Mouse (Mus musculus): ENCODE results near the gene Kpna3.

The Kpna3 gene

GRCm38 (mm10) chr14:61439661-61440559 is at the start of gene Kpna3:
TSS of gene Kpna3 (minus strand) at chr14:61439874.
- DNase-seq (ENCODE audit: low read depth, low spot score), result peak; percentile 99

- DNase-seq (ENCODE audit: low read depth, low spot score), result no peak
These were observed 20.7 kb upstream of the Kpna3 start for GRCm38 (mm10) chr14:61460365-61460764.

DNA sequence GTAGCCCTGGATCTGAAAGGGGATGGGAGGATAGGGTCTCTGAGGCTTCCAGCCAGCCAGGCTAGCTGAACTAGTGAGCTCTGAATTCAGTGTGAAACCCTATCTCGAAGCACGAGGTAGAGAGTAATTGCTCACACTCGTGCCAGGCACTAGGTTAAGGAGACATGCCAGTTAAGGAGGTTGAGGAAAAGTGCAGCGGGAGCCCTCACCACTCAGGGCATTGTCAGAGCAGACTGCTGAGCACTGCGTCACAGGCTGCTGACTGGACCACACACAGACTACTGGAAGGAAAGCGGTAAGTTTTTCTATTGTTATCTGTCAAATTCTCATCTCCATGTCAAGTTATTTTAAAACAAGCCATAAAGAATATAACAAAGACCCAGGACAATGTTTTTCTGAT is 17.8 kb upstream of the Kpna3 start:
- no peak for DNase-seq (ENCODE audit: low read depth, low spot score)

GRCm38 (mm10) chr14:61455571-61455970 is 15.9 kb upstream of the Kpna3 start:
- no peak for DNase-seq (ENCODE audit: low read depth, low spot score)

GRCm38 (mm10) chr14:61453032-61453431 is 13.4 kb upstream of the Kpna3 start:
- DNase-seq (ENCODE audit: low read depth, low spot score), result no peak

DNA sequence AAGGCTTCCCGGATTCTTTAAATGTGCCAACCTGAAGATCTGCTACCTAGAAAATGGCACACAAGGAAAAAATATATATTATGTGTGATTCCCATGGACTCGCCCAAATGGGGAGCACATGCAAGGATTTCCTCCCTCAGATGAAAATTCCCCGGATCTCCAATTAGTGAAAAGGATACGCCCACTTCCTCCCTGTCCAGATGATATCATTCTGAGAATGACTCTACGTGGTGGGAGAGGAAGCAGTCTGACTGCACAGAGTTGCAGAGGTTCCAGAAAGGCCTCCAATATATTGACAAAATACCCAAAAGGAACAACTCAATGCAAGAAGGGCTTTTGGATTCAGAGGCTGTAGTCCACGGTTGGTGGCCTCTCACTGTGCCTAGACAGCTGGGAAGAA is 12.8 kb upstream of the Kpna3 start:
- DNase-seq (ENCODE audit: low read depth, low spot score), result no peak

GRCm38 (mm10) chr14:61447775-61448174 is 8.1 kb upstream of the Kpna3 start:
- DNase-seq (ENCODE audit: low read depth, low spot score), result no peak

DNA sequence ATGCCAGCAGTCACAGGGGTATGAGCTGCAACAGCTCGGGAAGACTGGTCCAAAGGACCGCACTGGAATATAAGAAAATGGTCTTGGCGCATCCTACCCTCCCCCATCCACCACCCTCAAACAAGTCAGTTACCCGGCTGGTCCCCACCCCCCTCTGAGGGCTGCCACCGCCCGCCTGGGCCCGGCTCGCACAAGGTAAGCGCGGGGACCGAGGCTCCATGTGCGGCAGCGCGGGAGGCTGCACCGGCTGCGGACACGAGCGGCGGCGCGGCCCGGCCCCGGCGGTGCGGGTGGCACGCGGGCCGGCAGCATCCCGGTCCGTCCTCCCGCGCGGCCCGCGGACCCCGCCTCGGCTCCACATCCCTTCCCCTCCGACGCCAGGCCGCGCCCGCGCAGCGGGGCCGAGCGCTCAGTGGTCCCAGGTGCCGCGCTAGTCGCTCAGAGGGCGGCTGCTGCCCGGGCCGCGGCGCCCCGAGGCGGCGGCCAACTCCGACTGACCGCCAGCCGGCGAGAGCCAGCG is 473 bp downstream of the Kpna3 start:
- DNase-seq (ENCODE audit: low read depth, low spot score), result peak; percentile 66

DNA sequence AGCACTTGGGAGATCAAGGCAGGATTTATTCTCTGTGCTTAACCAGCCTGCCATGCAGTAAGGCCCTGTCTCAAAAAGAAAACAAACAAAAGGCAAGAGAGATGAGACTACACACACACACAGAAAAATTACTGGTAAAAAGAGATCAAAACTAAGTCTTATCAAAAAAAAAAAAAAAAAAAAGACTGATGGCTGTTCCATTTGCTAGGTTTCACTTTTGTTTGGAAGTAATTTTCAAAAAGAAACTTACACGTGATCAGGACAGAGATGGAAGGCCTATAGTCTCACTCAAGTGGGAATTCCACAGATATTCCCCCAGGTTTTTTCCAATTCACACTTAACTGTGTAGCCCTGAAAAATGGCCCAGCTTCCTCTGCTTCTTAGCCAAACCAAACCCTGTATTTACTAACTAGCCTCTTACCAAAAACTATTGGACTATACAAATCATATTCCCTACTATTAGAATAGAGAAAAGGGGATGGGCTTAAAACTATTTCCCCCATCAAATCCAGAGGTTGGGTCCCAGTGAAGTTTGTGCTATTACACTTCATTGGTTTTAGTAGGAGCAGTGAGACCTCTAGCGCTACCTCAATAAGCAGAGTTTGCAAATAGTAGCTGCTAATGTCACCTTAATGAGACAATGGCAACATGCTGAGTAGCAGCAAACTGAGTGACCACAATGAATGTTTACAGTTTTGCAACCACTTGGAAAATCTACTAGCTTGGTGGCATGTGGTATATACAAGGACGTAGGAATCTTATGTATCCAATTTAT is 1.3 kb downstream of the Kpna3 start:
- DNase-seq (ENCODE audit: low read depth, low spot score), result peak; percentile 69

- no peak for DNase-seq (ENCODE audit: low read depth, low spot score)
These were observed 2.8 kb downstream of the Kpna3 start for GRCm38 (mm10) chr14:61436866-61437265.

GRCm38 (mm10) chr14:61428126-61428787 is 11.4 kb downstream of the Kpna3 start:
- DNase-seq (ENCODE audit: low read depth, low spot score), result peak; percentile 39

DNA sequence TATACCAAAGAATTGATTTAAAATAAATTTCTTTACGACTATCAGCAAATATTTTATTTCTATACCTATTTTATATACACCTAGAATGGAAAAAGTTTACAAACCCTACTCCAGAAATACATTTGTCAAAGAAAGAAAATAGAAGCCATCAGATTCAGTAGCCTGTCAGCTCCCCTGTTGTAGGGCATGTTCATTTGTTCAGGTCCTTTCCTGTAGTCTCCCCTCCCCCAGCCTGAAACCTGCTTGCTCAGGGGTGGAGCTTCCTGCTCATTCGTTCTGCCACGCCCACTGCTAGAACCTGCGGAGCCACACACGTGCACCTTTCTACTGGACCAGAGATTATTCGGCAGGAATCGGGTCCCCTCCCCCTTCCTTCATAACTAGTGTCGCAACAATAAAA is 12.6 kb downstream of the Kpna3 start:
- DNase-seq (ENCODE audit: low read depth, low spot score), result peak; percentile 45

GRCm38 (mm10) chr14:61425080-61425665 is 14.5 kb downstream of the Kpna3 start:
- no peak for DNase-seq (ENCODE audit: low read depth, low spot score)

DNA sequence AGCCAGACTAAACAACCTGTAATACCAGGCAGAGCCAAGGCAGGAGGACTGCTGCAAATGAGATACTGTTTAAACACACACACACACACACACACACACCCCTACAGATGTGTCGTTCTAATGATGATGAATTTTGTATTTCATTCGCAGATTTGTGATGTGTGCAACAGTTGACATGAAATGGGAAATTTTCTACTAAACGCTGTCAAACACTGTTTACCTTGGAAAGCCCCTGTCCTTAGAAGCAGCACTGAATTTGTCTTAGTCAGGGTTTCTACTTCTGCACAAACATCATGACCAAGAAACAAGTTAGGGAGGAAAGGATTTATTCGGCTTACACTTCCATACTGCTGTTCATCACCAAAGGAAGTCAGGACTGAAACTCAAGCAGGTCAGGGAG is 24.0 kb downstream of the Kpna3 start:
- DNase-seq (ENCODE audit: low read depth, low spot score), result peak; percentile 19

DNA sequence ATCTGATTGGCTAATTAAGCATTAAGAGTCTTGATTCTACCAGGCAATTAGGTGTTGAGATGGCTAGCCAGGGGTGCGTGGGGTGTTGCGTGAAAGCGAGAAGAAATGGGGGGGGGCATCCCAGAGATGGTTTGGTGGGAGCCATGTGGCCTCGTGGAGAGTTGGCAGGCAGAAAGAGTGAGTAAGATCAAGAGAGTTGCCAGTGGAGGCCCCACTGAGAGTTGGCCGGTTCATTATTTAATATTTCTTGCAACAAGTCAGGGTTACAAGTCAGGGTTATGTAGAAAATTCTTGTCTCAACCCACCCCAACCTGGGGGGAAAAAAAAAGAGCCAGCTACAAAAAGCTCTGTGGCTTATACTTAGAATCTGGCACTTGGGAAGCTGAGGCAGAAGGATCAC is 24.4 kb downstream of the Kpna3 start:
- no peak for DNase-seq (ENCODE audit: low read depth, low spot score)

DNA sequence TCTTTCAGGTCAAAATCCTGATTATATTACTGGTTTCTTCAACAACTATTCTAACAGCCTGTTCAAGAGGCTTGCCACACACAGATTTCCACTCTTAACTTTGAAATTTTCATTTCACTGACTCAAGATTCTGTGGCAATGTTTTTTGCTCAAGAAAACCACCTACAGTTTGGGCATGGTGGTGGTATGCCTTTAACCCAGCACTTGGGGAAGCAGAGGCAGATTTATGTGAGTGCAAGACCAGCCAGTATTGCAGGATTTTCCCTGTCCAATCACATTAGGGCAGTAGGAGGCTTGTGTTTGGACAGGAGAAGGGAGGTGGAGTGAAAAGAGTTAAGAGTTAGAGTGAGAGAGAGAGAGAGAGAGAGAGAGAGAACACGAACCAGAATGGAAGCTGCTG is 24.9 kb downstream of the Kpna3 start:
- no peak for DNase-seq (ENCODE audit: low read depth, low spot score)

DNA sequence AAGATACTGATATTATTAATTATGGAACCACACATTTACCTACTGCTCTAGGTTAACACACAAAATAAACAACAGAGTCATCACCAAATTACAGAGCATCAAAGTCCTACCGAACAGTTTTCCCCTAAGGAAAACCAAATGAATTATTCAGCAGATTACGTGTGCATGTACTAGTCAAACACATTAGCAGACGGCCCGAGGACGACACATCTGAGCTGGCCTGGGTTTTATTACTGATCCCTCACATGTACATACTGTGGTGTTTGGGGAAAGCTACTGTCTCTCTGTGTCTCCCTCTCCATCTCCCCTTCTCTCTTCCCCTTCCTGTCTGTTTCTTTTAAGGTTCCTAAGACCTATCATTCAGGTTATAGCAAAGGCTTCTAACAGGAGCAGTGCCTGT is 25.5 kb downstream of the Kpna3 start:
- no peak for DNase-seq (ENCODE audit: low read depth, low spot score)

GRCm38 (mm10) chr14:61413686-61414085 is 26.0 kb downstream of the Kpna3 start:
- DNase-seq (ENCODE audit: low read depth, low spot score), result no peak

GRCm38 (mm10) chr14:61410020-61410419 is 29.7 kb downstream of the Kpna3 start:
- DNase-seq (ENCODE audit: low read depth, low spot score), result no peak

- no peak for DNase-seq (ENCODE audit: low read depth, low spot score)
These were observed 32.6 kb downstream of the Kpna3 start for GRCm38 (mm10) chr14:61407055-61407454.

DNA sequence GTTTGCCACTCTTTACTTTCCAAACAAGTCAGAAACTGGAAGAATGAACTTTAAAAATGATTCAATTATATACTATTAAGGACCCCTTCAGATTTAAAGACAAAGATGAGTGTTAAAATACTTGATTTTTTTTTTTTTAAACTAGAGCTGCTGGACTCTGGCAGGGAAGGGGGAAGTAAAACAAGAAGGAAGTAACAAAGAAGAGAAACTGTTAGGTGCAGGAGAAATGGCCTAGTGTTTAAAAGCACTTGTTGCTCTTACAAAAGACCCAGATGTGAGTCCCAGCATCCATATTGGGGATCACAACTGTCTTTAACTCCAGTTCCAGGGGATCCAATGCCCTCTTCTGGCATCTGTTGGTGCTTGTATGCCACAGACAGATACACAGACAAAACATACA is 33.9 kb downstream of the Kpna3 start:
- DNase-seq (ENCODE audit: low read depth, low spot score), result peak; percentile 53

- no peak for DNase-seq (ENCODE audit: low read depth, low spot score)
These were observed 34.7 kb downstream of the Kpna3 start for GRCm38 (mm10) chr14:61404941-61405340.

All from A20 (cell line).